Mouse (Mus musculus) kidney, postnatal 0 days (tissue): ENCODE measurements at regions not wholly inside any gene's neighbourhood (a gene's known extent, or its start where the extent isn't known, plus 50 kb on each side); places are given as distances from the start of the nearest gene placed in this dataset.
A peak's percentile ranks its signal among the peaks of the same experiment; 100 is the strongest.
"Not testable (repeated sequence)": the region's sequence is repeated elsewhere in the genome, so short reads cannot be mapped to it uniquely, and the experiment has no call there.

Source experiments
- ATAC-seq: fragments of 200-750 bp; cut with Nextera tagmentation; replicated peaks from 2 replicates; pipeline ENCODE4 v1.8.0; 2017; ENCODE audit warnings: low read depth, moderate number of reproducible peaks, moderate TSS enrichment, moderate library complexity; ENCODE audit not compliant: low FRiP score
- DNase-seq: peaks from one replicate; pipeline ENCODE4 v3.0.0-alpha.2; 2016; ENCODE audit warnings: low spot score
- H3K27ac ChIP-seq: fragments of 300-500 bp; sonication (generic); 2 replicates; pipeline ENCODE4 v1.5.1; 2014; ENCODE audit warnings: mild to moderate bottlenecking
- H3K27me3 ChIP-seq: fragments of 300-500 bp; sonication (generic); 2 replicates; pipeline ENCODE4 v1.6.1; 2014; ENCODE audit warnings: low read length, mixed read lengths; ENCODE audit not compliant: insufficient read depth
- H3K36me3 ChIP-seq: fragments of 300-500 bp; sonication (generic); 2 replicates; pipeline ENCODE4 v1.6.1; 2014; ENCODE audit warnings: low read length, mixed read lengths; ENCODE audit not compliant: insufficient read depth
- H3K4me1 ChIP-seq: fragments of 300-500 bp; sonication (generic); replicated peaks from 2 replicates; pipeline ENCODE4 v1.6.1; 2014; ENCODE audit warnings: antibody characterized with exemption, low read length, mixed read lengths; ENCODE audit not compliant: insufficient read depth
- H3K4me2 ChIP-seq: fragments of 300-500 bp; sonication (generic); 2 replicates; pipeline ENCODE4 v1.6.1; 2014; ENCODE audit warnings: mild to moderate bottlenecking, low read length, moderate library complexity, mixed read lengths
- H3K4me3 ChIP-seq: fragments of 300-500 bp; sonication (generic); replicated peaks from 2 replicates; pipeline ENCODE4 v1.5.1; 2014; ENCODE audit warnings: low read depth, low read length
- H3K9ac ChIP-seq: fragments of 300-500 bp; sonication (generic); 2 replicates; pipeline ENCODE4 v1.6.1; 2014; ENCODE audit warnings: low read depth, low read length
- H3K9me3 ChIP-seq: fragments of 300-500 bp; sonication (generic); replicated peaks from 2 replicates; pipeline ENCODE4 v1.6.1; 2016; ENCODE audit warnings: low read length, inconsistent platforms, mixed read lengths
- CTCF ChIP-seq: IDR thresholded peaks from 2 replicates; pipeline ENCODE4 v1.5.1; 2016; ENCODE audit warnings: antibody characterized with exemption, low read depth, mild to moderate bottlenecking, moderate library complexity
- WGBS: fragments of 180-500 bp; shearing (Covaris S2); extraction: QIAGEN DNeasy Blood & Tissue Kit; methylation state at CpG from one replicate; pipeline ENCODE4 v1.1.7; 2014; 5-methylcytosine and 5-hydroxymethylcytosine counted together

- DNase-seq: peak; percentile 32
- 53% methylated on average over 4 of the region's 4 CpGs for WGBS
- Histone ChIP-seq H3K36me3 (no peaks in the 10 kb centered on the region), H3K4me1 (no peaks in the 10 kb centered on the region), H3K4me3 (no peak overlapping the region), H3K27me3 (no peaks in the 10 kb centered on the region), H3K9me3 (no peaks in the 10 kb centered on the region), H3K4me2 (no peak overlapping the region), H3K9ac (no peak overlapping the region), H3K27ac (no peak overlapping the region)
- no peak for TF ChIP-seq CTCF
- no peak for ATAC-seq
Observed at GRCm38 (mm10) chr8:37215894-37216293, 222.5 kb downstream of the AI429214 start.

GRCm38 (mm10) chr8:37227091-37227490 lies 233.7 kb downstream of the AI429214 start:
- Histone ChIP-seq H3K9ac (no peak overlapping the region), H3K27me3 (no peaks in the 10 kb centered on the region), H3K9me3 (no peaks in the 10 kb centered on the region), H3K4me2 (no peak overlapping the region), H3K27ac (no peak overlapping the region), H3K4me3 (no peak overlapping the region), H3K36me3 (no peaks in the 10 kb centered on the region), H3K4me1 (no peaks in the 10 kb centered on the region)
- no peak for ATAC-seq
- DNase-seq: no peak
- WGBS: 75% methylated on average over 2 of the region's 2 CpGs
- no peak for TF ChIP-seq CTCF

- DNase-seq: no peak
- no peak overlapping the region for H3K27ac ChIP-seq
- no peak for ATAC-seq
Observed at GRCm38 (mm10) chr8:37237306-37237705, 243.9 kb downstream of the AI429214 start.

GRCm38 (mm10) chr8:37239354-37239753 lies 245.9 kb downstream of the AI429214 start:
- Histone ChIP-seq H3K9ac (no peak overlapping the region), H3K9me3 (no peaks in the 10 kb centered on the region), H3K4me1 (no peaks in the 10 kb centered on the region), H3K27ac (no peak overlapping the region), H3K27me3 (no peaks in the 10 kb centered on the region), H3K4me2 (no peak overlapping the region), H3K4me3 (no peak overlapping the region), H3K36me3 (no peaks in the 10 kb centered on the region)
- no peak for TF ChIP-seq CTCF
- ATAC-seq: no peak
- DNase-seq: no peak

More at GRCm38 (mm10) chr8:37237306-37237705, 243.9 kb downstream of the AI429214 start:
- TF ChIP-seq CTCF: no peak
- H3K4me2 ChIP-seq: no peak overlapping the region
- H3K4me1 ChIP-seq: no peaks in the 10 kb centered on the region
- no peak overlapping the region for H3K9ac ChIP-seq
- no peak overlapping the region for H3K4me3 ChIP-seq
- H3K9me3 ChIP-seq: no peaks in the 10 kb centered on the region
- H3K27me3 ChIP-seq: no peaks in the 10 kb centered on the region
- no peaks in the 10 kb centered on the region for H3K36me3 ChIP-seq
- WGBS: 75% methylated on average over 2 of the region's 2 CpGs

- H3K9ac ChIP-seq, ATAC-seq, H3K4me2 ChIP-seq, H3K27me3 ChIP-seq, H3K36me3 ChIP-seq, H3K4me3 ChIP-seq, H3K4me1 ChIP-seq, DNase-seq, H3K9me3 ChIP-seq, H3K27ac ChIP-seq: not testable (repeated sequence)
- WGBS: 59% methylated on average over 7 of the region's 7 CpGs
Observed at GRCm38 (mm10) chr8:37251234-37251633, 257.8 kb downstream of the AI429214 start.

GRCm38 (mm10) chr8:37291069-37291850 lies 297.9 kb downstream of the AI429214 start:
- Histone ChIP-seq H3K27ac (no peak overlapping the region), H3K4me3 (no peak overlapping the region), H3K27me3 (no peaks in the 10 kb centered on the region), H3K9me3 (no peaks in the 10 kb centered on the region), H3K4me1 (no peaks in the 10 kb centered on the region), H3K36me3 (no peaks in the 10 kb centered on the region), H3K9ac (no peak overlapping the region), H3K4me2 (no peak overlapping the region)
- 76% methylated on average over 7 of the region's 7 CpGs for WGBS
- no peak for TF ChIP-seq CTCF
- ATAC-seq (no peak), DNase-seq (no peak)
